Comparison of ENCODE assay signal across 17 mouse cellular contexts in genomic region chr2:165815103-165815880, GRCm38 (mm10).
DNase-seq lines count a peak whose midpoint lies in the region; ATAC-seq and TF ChIP-seq lines count a peak whose summit lies in the region.
"Had no signal": no experiment of that assay in that cellular context is flagged by ENCODE, and none has a peak within 500 bp of the region (broad histone marks: within the 10 kb centered on the region; RNA-seq: fewer than 3 reads in every experiment).

No protein-coding gene starts in this region.

- peak overlapping the region; percentile 70 for H3K27ac ChIP-seq in gastrocnemius, adult 2 months
- peak overlapping the region; percentile 31; the same call in 1 of the 2 replicates for H3K27ac ChIP-seq in limb, embryonic 12.5 days
- no peak overlapping the region for H3K27ac ChIP-seq in limb, embryonic 10.5 days
- H3K27ac ChIP-seq in neural tube, embryonic 13.5 days (replicated peaks), result peak overlapping the region; percentile 66; the same call in 1 of the 2 replicates

- H3K36me3 ChIP-seq in limb, embryonic 12.5 days, result peaks cover 96% of the 10 kb centered on the region
- peaks cover 98% of the 10 kb centered on the region for H3K36me3 ChIP-seq in limb, embryonic 10.5 days
- peaks cover 89% of the 10 kb centered on the region for H3K36me3 ChIP-seq in neural tube, embryonic 13.5 days

- no peaks in the 10 kb centered on the region for H3K27me3 ChIP-seq in limb, embryonic 12.5 days
- no peaks in the 10 kb centered on the region for H3K27me3 ChIP-seq in limb, embryonic 10.5 days (ENCODE audit: low read depth, poor library complexity, severe bottlenecking)
- H3K27me3 ChIP-seq in neural tube, embryonic 13.5 days, result no peaks in the 10 kb centered on the region
- H3K27me3 ChIP-seq: embryonic facial prominence, embryonic 13.5 days had no signal

- WGBS in limb, embryonic 12.5 days, result 81% methylated on average over 27 of the region's 28 CpGs
- 92% methylated on average over 27 of the region's 28 CpGs for WGBS in limb, embryonic 10.5 days
- WGBS in neural tube, embryonic 13.5 days, result 76% methylated on average over 25 of the region's 28 CpGs

- no peak overlapping the region for H3K4me3 ChIP-seq in gastrocnemius, adult 2 months
- no peak overlapping the region for H3K4me3 ChIP-seq in limb, embryonic 12.5 days (replicated peaks)
- H3K4me3 ChIP-seq in limb, embryonic 10.5 days, result no peak overlapping the region
- H3K4me3 ChIP-seq in neural tube, embryonic 13.5 days, result no peak overlapping the region
- H3K4me3 ChIP-seq: embryonic facial prominence, embryonic 13.5 days had no signal

- ATAC-seq in limb, embryonic 12.5 days (ENCODE audit: insufficient number of reproducible peaks, insufficient read depth, low FRiP score, low TSS enrichment, low read depth), result no peak
- no peak for ATAC-seq in neural tube, embryonic 13.5 days (ENCODE audit: low read depth)

- no peak overlapping the region for H3K9ac ChIP-seq in limb, embryonic 12.5 days (replicated peaks)
- no peak overlapping the region for H3K9ac ChIP-seq in neural tube, embryonic 13.5 days

- intact Hi-C loops in gastrocnemius, adult 2 months (cut with DNase I), result no loop called here
- intact Hi-C loops in gastrocnemius, postnatal 36 days (cut with DNase I), result no loop called here

- no peaks in the 10 kb centered on the region for H3K9me3 ChIP-seq in limb, embryonic 12.5 days
- no peaks in the 10 kb centered on the region for H3K9me3 ChIP-seq in limb, embryonic 10.5 days (replicated peaks)
- H3K9me3 ChIP-seq in neural tube, embryonic 13.5 days, result no peaks in the 10 kb centered on the region
- H3K9me3 ChIP-seq: embryonic facial prominence, embryonic 13.5 days had no signal

- TF ChIP-seq CTCF in gastrocnemius, adult 2 months (IDR thresholded peaks at IDR 0.05), result no peak

- no peak for DNase-seq in gastrocnemius, adult 2 months
- no peak for DNase-seq in gastrocnemius, postnatal 36 days
- DNase-seq in limb, embryonic 10.5 days (ENCODE audit: low spot score), result no peak
- peak; percentile 58 for DNase-seq in ES-CJ7 (ENCODE audit: low read depth, low spot score)
- no peak for DNase-seq in spleen, postnatal 10 days (ENCODE audit: low spot score in 2 of 2)
- DNase-seq: adrenal gland, postnatal 36 days; cerebellum, adult 8-10 months; kidney, adult 9 months; kidney, postnatal 4 days; lung, adult 2 months; lung, postnatal 4 days; right cerebral cortex, postnatal 25 days; thymus, postnatal 36 days had no signal

- no peak overlapping the region for H3K4me2 ChIP-seq in limb, embryonic 12.5 days
- no peak overlapping the region for H3K4me2 ChIP-seq in neural tube, embryonic 13.5 days
- H3K4me2 ChIP-seq: embryonic facial prominence, embryonic 13.5 days; liver, embryonic 11.5 days had no signal

- H3K4me1 ChIP-seq in limb, embryonic 12.5 days (replicated peaks), result peaks cover 12% of the 10 kb centered on the region; the same call in 1 of the 2 replicates
- H3K4me1 ChIP-seq in limb, embryonic 10.5 days, result no peaks in the 10 kb centered on the region
- peaks cover 38% of the 10 kb centered on the region for H3K4me1 ChIP-seq in neural tube, embryonic 13.5 days (replicated peaks)
- H3K4me1 ChIP-seq: embryonic facial prominence, embryonic 13.5 days had no signal
